Mouse (Mus musculus): ENCODE data around the gene Med19. TPM values are rescaled to one million over a fixed set of nuclear protein-coding genes. Genes with fewer than 3 reads are reported as not detected.
A peak's percentile ranks its signal among the peaks of the same experiment; 100 is the strongest.

Med19 gene
- polyA plus RNA-seq, 2 experiments: 20.4 to 33.6 TPM

GRCm38 (mm10) chr2:84734351-84734864 is 56.2 kb downstream of the Med19 start:
- H3K4me3 ChIP-seq (replicated peaks; ENCODE audit: low read length): peak overlapping the region; percentile 39
- H3K27me3 ChIP-seq (ENCODE audit: control insufficient read depth, insufficient read depth, low read length): no peaks in the 10 kb centered on the region
- peaks cover 43% of the 10 kb centered on the region for H3K4me1 ChIP-seq (ENCODE audit: control insufficient read depth, insufficient read depth, low read length)
- DNase-seq (ENCODE audit: low spot score) (no peak), ATAC-seq (ENCODE audit: low FRiP score, low read depth) (0 out of 2 replicates have a peak, but pooled peaks have one; percentile 5)
- H3K9ac ChIP-seq (ENCODE audit: low read depth, low read length, severe bottlenecking): peak overlapping the region; percentile 52
- no peak overlapping the region; the same call in 1 of the 2 replicates for H3K27ac ChIP-seq (replicated peaks; ENCODE audit: low read depth, low read length)
- WGBS: 1% methylated on average over 11 of the region's 11 CpGs
- no peaks in the 10 kb centered on the region for H3K9me3 ChIP-seq (ENCODE audit: control insufficient read depth, low read length)
- H3K4me2 ChIP-seq (replicated peaks; ENCODE audit: low read depth, low read length, severe bottlenecking): peak overlapping the region; percentile 74
- TF ChIP-seq POLR2A (IDR thresholded peaks at IDR 0.05; ENCODE audit: borderline replicate concordance, extremely low read depth, insufficient read depth, insufficient read length): no peak
- no peaks in the 10 kb centered on the region for H3K36me3 ChIP-seq (ENCODE audit: control insufficient read depth, insufficient read depth, low read length)

DNA sequence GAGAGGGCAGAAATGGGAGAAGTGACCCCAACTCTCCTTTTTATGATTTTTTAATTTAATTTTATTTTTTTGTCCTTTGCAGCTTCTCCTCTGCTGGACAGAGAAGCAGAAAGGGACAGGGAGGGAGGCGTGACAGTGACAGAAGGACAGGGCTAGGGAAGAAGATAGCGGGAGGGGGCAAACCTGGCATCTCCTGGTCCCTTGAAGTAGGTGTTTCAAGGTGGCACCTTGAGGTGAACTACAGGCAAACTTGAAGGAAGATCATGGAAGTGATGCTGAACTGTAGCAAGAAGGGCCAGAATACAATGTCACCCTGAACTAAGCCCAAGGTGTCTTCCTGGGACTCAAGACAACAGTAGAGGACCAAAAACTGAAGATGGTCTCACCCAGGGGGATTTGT is 56.7 kb downstream of the Med19 start:
- ATAC-seq (ENCODE audit: low FRiP score, low read depth) (no peak), DNase-seq (ENCODE audit: low spot score) (no peak)
- 2% methylated on average over 2 of the region's 2 CpGs for WGBS
- no peak for TF ChIP-seq POLR2A (IDR thresholded peaks at IDR 0.05; ENCODE audit: borderline replicate concordance, extremely low read depth, insufficient read depth, insufficient read length)
- no peaks in the 10 kb centered on the region for H3K36me3 ChIP-seq (ENCODE audit: control insufficient read depth, insufficient read depth, low read length)
- H3K9ac ChIP-seq (ENCODE audit: low read depth, low read length, severe bottlenecking): no peak overlapping the region
- no peak overlapping the region for H3K27ac ChIP-seq (replicated peaks; ENCODE audit: low read depth, low read length)
- H3K4me2 ChIP-seq (replicated peaks; ENCODE audit: low read depth, low read length, severe bottlenecking): peak overlapping the region; percentile 74
- H3K4me1 ChIP-seq (ENCODE audit: control insufficient read depth, insufficient read depth, low read length): peaks cover 43% of the 10 kb centered on the region
- no peaks in the 10 kb centered on the region for H3K9me3 ChIP-seq (ENCODE audit: control insufficient read depth, low read length)
- H3K27me3 ChIP-seq (ENCODE audit: control insufficient read depth, insufficient read depth, low read length): no peaks in the 10 kb centered on the region
- peak overlapping the region; percentile 39 for H3K4me3 ChIP-seq (replicated peaks; ENCODE audit: low read length)

- ATAC-seq (ENCODE audit: low FRiP score, low read depth) (no peak), DNase-seq (ENCODE audit: low spot score) (no peak)
- Histone ChIP-seq H3K27ac (replicated peaks; ENCODE audit: low read depth, low read length) (no peak overlapping the region), H3K9ac (ENCODE audit: low read depth, low read length, severe bottlenecking) (no peak overlapping the region), H3K4me2 (replicated peaks; ENCODE audit: low read depth, low read length, severe bottlenecking) (peak overlapping the region; percentile 74), H3K4me1 (ENCODE audit: control insufficient read depth, insufficient read depth, low read length) (peaks cover 44% of the 10 kb centered on the region), H3K4me3 (replicated peaks; ENCODE audit: low read length) (peak overlapping the region; percentile 39; the same call in 1 of the 2 replicates), H3K9me3 (ENCODE audit: control insufficient read depth, low read length) (no peaks in the 10 kb centered on the region), H3K27me3 (ENCODE audit: control insufficient read depth, insufficient read depth, low read length) (no peaks in the 10 kb centered on the region), H3K36me3 (ENCODE audit: control insufficient read depth, insufficient read depth, low read length) (peaks cover 4% of the 10 kb centered on the region; the same call in 1 of the 2 replicates)
- TF ChIP-seq POLR2A (IDR thresholded peaks at IDR 0.05; ENCODE audit: borderline replicate concordance, extremely low read depth, insufficient read depth, insufficient read length): peak; percentile 48; the same call in 1 of the 2 replicates
- 21% methylated on average over 7 of the region's 7 CpGs for WGBS
These were observed 57.2 kb downstream of the Med19 start for GRCm38 (mm10) chr2:84735346-84735920.

- ATAC-seq (ENCODE audit: low FRiP score, low read depth) (0 out of 2 replicates have a peak, but pooled peaks have one; percentile 6), DNase-seq (ENCODE audit: low spot score) (no peak)
- Histone ChIP-seq H3K4me1 (ENCODE audit: control insufficient read depth, insufficient read depth, low read length) (peaks cover 55% of the 10 kb centered on the region), H3K9ac (ENCODE audit: low read depth, low read length, severe bottlenecking) (peak overlapping the region; percentile 36; the same call in 1 of the 2 replicates), H3K36me3 (ENCODE audit: control insufficient read depth, insufficient read depth, low read length) (peaks cover 15% of the 10 kb centered on the region), H3K4me2 (replicated peaks; ENCODE audit: low read depth, low read length, severe bottlenecking) (peak overlapping the region; percentile 37), H3K27me3 (ENCODE audit: control insufficient read depth, insufficient read depth, low read length) (no peaks in the 10 kb centered on the region), H3K27ac (replicated peaks; ENCODE audit: low read depth, low read length) (no peak overlapping the region), H3K4me3 (replicated peaks; ENCODE audit: low read length) (peak overlapping the region; percentile 11; the same call in 1 of the 2 replicates), H3K9me3 (ENCODE audit: control insufficient read depth, low read length) (no peaks in the 10 kb centered on the region)
- TF ChIP-seq POLR2A (IDR thresholded peaks at IDR 0.05; ENCODE audit: borderline replicate concordance, extremely low read depth, insufficient read depth, insufficient read length): no peak
- 4% methylated on average over 26 of the region's 27 CpGs for WGBS
These were observed 58.3 kb downstream of the Med19 start for GRCm38 (mm10) chr2:84736312-84737161.

DNA sequence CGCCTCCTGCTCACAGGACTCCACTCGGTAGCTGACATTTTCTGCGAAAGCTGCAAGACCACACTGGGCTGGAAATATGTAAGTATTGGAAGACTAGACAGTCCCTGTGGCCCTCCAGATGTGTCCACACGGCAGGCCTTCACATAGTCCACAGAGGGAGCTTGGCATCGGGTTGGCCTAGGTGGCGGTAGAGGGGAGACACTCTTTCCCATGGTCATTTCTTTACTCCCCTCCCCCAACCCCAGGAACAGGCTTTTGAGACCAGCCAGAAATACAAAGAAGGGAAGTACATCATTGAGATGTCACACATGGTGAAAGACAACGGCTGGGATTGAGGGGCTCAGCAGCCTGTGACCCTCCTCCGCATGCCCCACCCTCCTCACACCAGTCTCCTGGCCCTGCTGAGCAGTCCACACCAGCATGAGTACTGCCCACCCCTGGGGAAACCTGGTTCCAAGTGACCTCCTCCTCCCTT is 59.3 kb downstream of the Med19 start:
- peak; percentile 44 for DNase-seq (ENCODE audit: low spot score)
- no peaks in the 10 kb centered on the region for H3K9me3 ChIP-seq (ENCODE audit: control insufficient read depth, low read length)
- H3K4me3 ChIP-seq (replicated peaks; ENCODE audit: low read length): no peak overlapping the region
- ATAC-seq (ENCODE audit: low FRiP score, low read depth): no peak
- H3K27me3 ChIP-seq (ENCODE audit: control insufficient read depth, insufficient read depth, low read length): no peaks in the 10 kb centered on the region
- peaks cover 62% of the 10 kb centered on the region for H3K4me1 ChIP-seq (ENCODE audit: control insufficient read depth, insufficient read depth, low read length)
- 6% methylated on average over 8 of the region's 8 CpGs for WGBS
- peaks cover 19% of the 10 kb centered on the region for H3K36me3 ChIP-seq (ENCODE audit: control insufficient read depth, insufficient read depth, low read length)
- no peak overlapping the region for H3K9ac ChIP-seq (ENCODE audit: low read depth, low read length, severe bottlenecking)
- TF ChIP-seq POLR2A (IDR thresholded peaks at IDR 0.05; ENCODE audit: borderline replicate concordance, extremely low read depth, insufficient read depth, insufficient read length): no peak
- 0 out of 2 replicates have a peak overlapping the region, but pooled peaks have one; percentile 28 for H3K4me2 ChIP-seq (replicated peaks; ENCODE audit: low read depth, low read length, severe bottlenecking)
- no peak overlapping the region for H3K27ac ChIP-seq (replicated peaks; ENCODE audit: low read depth, low read length)

Other genes with a start within 250 kb of the Med19 start
- gene Tfpi, start 201.6 kb upstream of the Med19 start, polyA plus RNA-seq (2012; rRNA removed): 22.7 and 28.3 TPM in 2 replicates
- gene Tfpi, start 201.6 kb upstream of the Med19 start, polyA plus RNA-seq (2014; fragmentation: Nextera tagmentation; extraction: Ambion mirVana): 29.6 and 31.2 TPM in 2 replicates
- 85.0 and 92.1 TPM in 2 replicates for gene Ctnnd1, start 27.6 kb upstream of the Med19 start, polyA plus RNA-seq (2012; rRNA removed)
- gene Ctnnd1, start 27.6 kb upstream of the Med19 start, polyA plus RNA-seq (2014; fragmentation: Nextera tagmentation; extraction: Ambion mirVana): 46.0 and 47.7 TPM in 2 replicates
- 0.01 TPM in 1 of 2 replicates, not detected in the other for gene Btbd18, start 19.3 kb upstream of the Med19 start, polyA plus RNA-seq (2012; rRNA removed)
- gene Btbd18, start 19.3 kb upstream of the Med19 start, polyA plus RNA-seq (2014; fragmentation: Nextera tagmentation; extraction: Ambion mirVana): 0.14 and 0.15 TPM in 2 replicates
- 224 and 297 TPM in 2 replicates for gene Selenoh, start 7.6 kb upstream of the Med19 start, polyA plus RNA-seq (2012; rRNA removed)
- 274 and 276 TPM in 2 replicates for gene Selenoh, start 7.6 kb upstream of the Med19 start, polyA plus RNA-seq (2014; fragmentation: Nextera tagmentation; extraction: Ambion mirVana)
- not detected in 2 replicates for gene Gm28635, start 361 bp upstream of the Med19 start, polyA plus RNA-seq (2012; rRNA removed)
- not detected in 2 replicates for gene Gm28635, start 361 bp upstream of the Med19 start, polyA plus RNA-seq (2014; fragmentation: Nextera tagmentation; extraction: Ambion mirVana)
- 63.2 and 66.0 TPM in 2 replicates for gene Tmx2, start 738 bp downstream of the Med19 start, polyA plus RNA-seq (2012; rRNA removed)
- 93.0 and 99.5 TPM in 2 replicates for gene Tmx2, start 738 bp downstream of the Med19 start, polyA plus RNA-seq (2014; fragmentation: Nextera tagmentation; extraction: Ambion mirVana)
- gene Zdhhc5, start 36.8 kb downstream of the Med19 start, polyA plus RNA-seq (2012; rRNA removed): 46.6 and 55.4 TPM in 2 replicates
- gene Zdhhc5, start 36.8 kb downstream of the Med19 start, polyA plus RNA-seq (2014; fragmentation: Nextera tagmentation; extraction: Ambion mirVana): 34.0 and 36.5 TPM in 2 replicates
- 19.5 and 21.1 TPM in 2 replicates for gene Clp1, start 48.9 kb downstream of the Med19 start, polyA plus RNA-seq (2012; rRNA removed)
- 30.7 and 30.9 TPM in 2 replicates for gene Clp1, start 48.9 kb downstream of the Med19 start, polyA plus RNA-seq (2014; fragmentation: Nextera tagmentation; extraction: Ambion mirVana)
- gene Ypel4, start 55.7 kb downstream of the Med19 start, polyA plus RNA-seq (2012; rRNA removed): 13.2 and 14.6 TPM in 2 replicates
- 7.4 and 9.0 TPM in 2 replicates for gene Ypel4, start 55.7 kb downstream of the Med19 start, polyA plus RNA-seq (2014; fragmentation: Nextera tagmentation; extraction: Ambion mirVana)
- gene Gm19426, start 65.3 kb downstream of the Med19 start, polyA plus RNA-seq (2012; rRNA removed): 11.6 and 14.9 TPM in 2 replicates
- gene Gm19426, start 65.3 kb downstream of the Med19 start, polyA plus RNA-seq (2014; fragmentation: Nextera tagmentation; extraction: Ambion mirVana): 4.3 and 5.7 TPM in 2 replicates
- 38.9 and 41.2 TPM in 2 replicates for gene Serping1, start 97.0 kb downstream of the Med19 start, polyA plus RNA-seq (2012; rRNA removed)
- gene Serping1, start 97.0 kb downstream of the Med19 start, polyA plus RNA-seq (2014; fragmentation: Nextera tagmentation; extraction: Ambion mirVana): 44.1 and 44.4 TPM in 2 replicates
- 20.9 and 24.6 TPM in 2 replicates for gene Ube2l6, start 120.4 kb downstream of the Med19 start, polyA plus RNA-seq (2012; rRNA removed)
- gene Ube2l6, start 120.4 kb downstream of the Med19 start, polyA plus RNA-seq (2014; fragmentation: Nextera tagmentation; extraction: Ambion mirVana): 33.5 and 37.2 TPM in 2 replicates
- gene Smtnl1, start 144.2 kb downstream of the Med19 start, polyA plus RNA-seq (2012; rRNA removed): 0.06 and 0.24 TPM in 2 replicates
- gene Smtnl1, start 144.2 kb downstream of the Med19 start, polyA plus RNA-seq (2014; fragmentation: Nextera tagmentation; extraction: Ambion mirVana): 0.22 and 0.55 TPM in 2 replicates
- 52.3 and 59.7 TPM in 2 replicates for gene Timm10, start 148.6 kb downstream of the Med19 start, polyA plus RNA-seq (2012; rRNA removed)
- gene Timm10, start 148.6 kb downstream of the Med19 start, polyA plus RNA-seq (2014; fragmentation: Nextera tagmentation; extraction: Ambion mirVana): 56.0 and 58.4 TPM in 2 replicates
- 25.8 and 35.9 TPM in 2 replicates for gene Slc43a1, start 160.4 kb downstream of the Med19 start, polyA plus RNA-seq (2012; rRNA removed)
- gene Slc43a1, start 160.4 kb downstream of the Med19 start, polyA plus RNA-seq (2014; fragmentation: Nextera tagmentation; extraction: Ambion mirVana): 15.5 and 18.5 TPM in 2 replicates
- 4.5 and 6.5 TPM in 2 replicates for gene Rtn4rl2, start 208.3 kb downstream of the Med19 start, polyA plus RNA-seq (2012; rRNA removed)
- gene Rtn4rl2, start 208.3 kb downstream of the Med19 start, polyA plus RNA-seq (2014; fragmentation: Nextera tagmentation; extraction: Ambion mirVana): 1.5 and 1.9 TPM in 2 replicates

Data from limb, embryonic 14.5 days (tissue).